Mouse (Mus musculus): ENCODE results near the gene Stat3.

DNA sequence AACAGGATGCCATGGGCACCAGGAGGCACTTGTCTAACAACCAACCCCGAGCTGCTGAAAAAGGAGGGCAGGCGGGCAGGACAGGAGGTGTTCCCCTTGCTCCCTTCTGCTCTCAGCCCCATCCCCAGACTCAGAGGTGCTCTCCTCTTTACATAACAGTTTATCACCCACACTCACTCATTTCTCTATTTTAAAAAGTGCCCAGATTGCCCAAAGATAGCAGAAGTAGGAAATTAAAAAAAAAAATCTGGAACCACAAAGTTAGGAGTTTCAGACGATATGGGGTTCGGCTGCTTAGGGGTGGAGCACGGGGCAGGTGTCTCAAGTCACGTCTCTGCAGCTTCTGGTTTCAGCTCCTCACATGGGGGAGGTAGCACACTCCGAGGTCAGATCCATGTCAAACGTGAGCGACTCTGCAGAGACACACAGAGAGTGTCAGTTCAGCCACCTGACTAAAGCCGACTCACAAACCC, 51.0 kb downstream of the Stat3 start:
- no peak for TF ChIP-seq CTCF (IDR thresholded peaks at IDR 0.05; ENCODE audit: extremely low read depth, insufficient read depth, insufficient read length, insufficient replicate concordance)
- no peak for TF ChIP-seq POLR2A (IDR thresholded peaks at IDR 0.05; ENCODE audit: low read depth, low read length)
